Mouse (Mus musculus) lung, adult 2 months (tissue): Measurements from ENCODE around the gene Crim1.

Source experiments
- CTCF ChIP-seq: fragments of 200-500 bp; IDR thresholded peaks from 2 replicates; pipeline ENCODE4 v1.5.1; 2011; ENCODE audit warnings: mild to moderate bottlenecking, low read length, control low read depth; ENCODE audit not compliant: insufficient read depth
- POLR2A ChIP-seq: fragments of 200-500 bp; IDR thresholded peaks from 2 replicates; pipeline ENCODE4 v1.6.1; 2011; ENCODE audit warnings: low read depth, mild to moderate bottlenecking, control low read depth, low read length, borderline replicate concordance; ENCODE audit errors: extremely low read depth

DNA sequence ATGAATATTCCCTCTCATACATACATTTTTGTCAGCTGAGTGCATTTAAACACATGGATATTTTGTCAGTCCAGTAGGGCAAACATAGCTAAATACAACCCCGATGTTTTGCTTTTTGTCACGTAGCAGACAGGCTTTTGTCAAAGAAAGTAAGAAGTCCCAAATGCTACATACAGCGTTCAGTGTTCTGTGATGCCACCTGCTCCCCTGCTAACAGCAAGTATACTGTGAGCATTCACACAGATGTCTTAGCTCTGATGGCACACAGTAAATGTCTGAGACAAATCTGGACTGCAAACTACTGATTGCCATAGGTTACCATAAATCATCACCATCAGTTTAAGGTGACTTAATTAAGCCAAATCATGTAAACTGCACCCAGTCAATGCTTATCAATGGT is 143.6 kb downstream of the Crim1 start:
- no peak for TF ChIP-seq POLR2A
- no peak for TF ChIP-seq CTCF
